Mouse (Mus musculus) lung, adult 2 months (tissue): Measurements from ENCODE around the gene Asxl2. TPM values are rescaled to one million over a fixed set of nuclear protein-coding genes. Genes with fewer than 3 reads are reported as not detected.

Experiments
- DNase-seq: peaks from one replicate; pipeline ENCODE4 v3.0.0; 2022
- H3K4me1 ChIP-seq: fragments of 200-500 bp; 2 replicates; pipeline ENCODE4 v1.6.1; 2011; ENCODE audit warnings: low read length; ENCODE audit not compliant: control insufficient read depth, insufficient read depth
- H3K4me3 ChIP-seq: fragments of 200-500 bp; replicated peaks from 2 replicates; pipeline ENCODE3; 2011; ENCODE audit warnings: low read depth, mild to moderate bottlenecking, control low read depth, low read length; ENCODE audit errors: extremely low read depth
- CTCF ChIP-seq: fragments of 200-500 bp; IDR thresholded peaks from 2 replicates; pipeline ENCODE4 v1.5.1; 2011; ENCODE audit warnings: mild to moderate bottlenecking, low read length, control low read depth; ENCODE audit not compliant: insufficient read depth
- POLR2A ChIP-seq: fragments of 200-500 bp; IDR thresholded peaks from 2 replicates; pipeline ENCODE4 v1.6.1; 2011; ENCODE audit warnings: low read depth, mild to moderate bottlenecking, control low read depth, low read length, borderline replicate concordance; ENCODE audit errors: extremely low read depth
- WGBS: fragments of 180-500 bp; shearing (Covaris S2); methylation state at CpG from one replicate; pipeline ENCODE4 v1.1.7; 2018; 5-methylcytosine and 5-hydroxymethylcytosine counted together
- polyA plus RNA-seq: library from polyadenylated mRNA; depleted of rRNA; stranded (reverse); fragments of >200 nt; gene quantifications from 2 replicates; pipeline ENCODE4 v1.2.3, GENCODE M21; 2012; rRNA removed

Asxl2 gene
- polyA plus RNA-seq, 1 experiment: 6.5 TPM

DNA sequence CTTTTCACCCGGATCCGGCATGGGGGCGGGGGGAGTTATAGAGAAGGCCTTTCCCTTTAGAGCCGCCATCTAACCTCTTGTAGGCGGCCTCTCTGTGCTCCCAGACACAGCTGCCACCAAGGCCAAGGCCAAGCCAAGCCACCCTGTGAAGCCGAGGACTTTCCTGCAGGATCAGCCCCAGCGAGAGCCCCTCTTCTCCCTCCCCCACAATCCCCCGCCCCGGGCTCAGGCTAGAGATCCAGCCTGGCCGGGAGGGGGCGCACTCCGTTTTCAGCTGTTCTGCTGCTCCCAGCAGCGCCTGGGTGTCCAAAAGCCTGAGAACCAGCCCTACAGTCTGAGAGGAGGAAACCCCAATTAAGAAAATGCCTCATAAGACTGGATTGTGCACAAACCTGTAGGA is 123.6 kb downstream of the Asxl2 start:
- no peak overlapping the region for H3K4me3 ChIP-seq
- WGBS: 27% methylated on average over 13 of the region's 13 CpGs
- TF ChIP-seq POLR2A (no peak), CTCF (no peak)
- peak; percentile 20 for DNase-seq
- no peaks in the 10 kb centered on the region for H3K4me1 ChIP-seq

Other genes with a start within 250 kb of the Asxl2 start
- 33.1 and 40.7 TPM in 2 replicates for gene Rab10, start 116.9 kb upstream of the Asxl2 start, polyA plus RNA-seq
- 6.6 and 12.2 TPM in 2 replicates for gene Kif3c, start 61.7 kb upstream of the Asxl2 start, polyA plus RNA-seq
- 23.4 and 27.9 TPM in 2 replicates for gene Dtnb, start 145.5 kb downstream of the Asxl2 start, polyA plus RNA-seq